Mouse (Mus musculus): ENCODE measurements around the gene Ube2f. TPM values are rescaled to one million over a fixed set of nuclear protein-coding genes. Genes with fewer than 3 reads are reported as not detected.
A peak's percentile ranks its signal among the peaks of the same experiment; 100 is the strongest.

Ube2f gene
- polyA plus RNA-seq (2015; fragmentation: Nextera tagmentation; extraction: Ambion mirVana), result 68.7 and 70.3 TPM in 2 replicates

DNA sequence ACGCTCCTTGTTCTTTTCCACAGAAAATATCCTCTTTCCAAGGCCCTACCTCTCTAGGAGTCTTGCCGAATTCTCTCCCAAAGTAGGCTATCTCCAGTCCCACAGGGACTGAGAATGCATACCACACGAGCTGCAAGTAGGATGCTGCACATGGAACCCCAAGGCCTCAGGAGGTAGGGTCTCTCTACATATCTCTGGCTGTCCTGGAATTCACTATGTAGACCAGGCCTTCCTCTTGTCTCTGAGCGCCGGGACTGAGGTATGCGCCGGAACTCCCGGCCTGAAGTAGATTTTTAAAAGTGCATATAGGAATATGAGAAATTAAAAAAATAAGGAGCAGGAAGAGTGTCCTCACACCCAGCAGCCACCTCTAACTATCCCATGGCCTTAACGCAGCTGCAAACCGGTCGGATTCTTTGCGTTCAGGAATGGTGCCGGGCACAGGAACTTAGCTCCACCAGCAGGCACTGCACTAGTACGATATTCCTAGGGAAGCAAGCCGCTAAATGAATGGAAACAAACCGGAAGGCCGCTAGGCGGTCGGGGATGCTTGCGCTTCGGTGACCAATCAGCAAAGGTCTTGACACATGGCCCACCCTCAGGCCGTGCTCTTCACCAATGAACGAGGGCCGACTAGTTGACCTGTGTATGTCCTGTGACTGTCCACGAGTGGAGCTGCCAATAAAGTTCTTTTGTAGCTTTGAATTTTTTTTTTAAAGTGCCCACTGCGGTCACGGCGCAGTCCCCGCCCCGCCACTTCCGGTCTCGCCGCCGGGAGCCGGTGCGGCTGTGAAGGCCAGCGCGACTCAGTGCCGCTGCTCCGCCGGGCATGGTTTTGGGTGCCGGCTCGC lies at the start of gene Ube2f:
Gene Ube2f (plus strand): TSS at position 741 of the 851 bp plus-strand sequence.
- peak; percentile 99 for ATAC-seq (replicated peaks)
- Histone ChIP-seq H3K27ac (replicated peaks) (peak within 1 kb of the TSS; percentile 82), H3K4me3 (peak within 1 kb of the TSS; percentile 93), H3K9me3 (no peaks in the 10 kb centered on the region), H3K9ac (replicated peaks) (peak within 1 kb of the TSS; percentile 96), H3K4me2 (replicated peaks) (peak within 1 kb of the TSS; percentile 86), H3K36me3 (0 out of 2 replicates have a peak, but pooled peaks cover 3% of the 10 kb centered on the region), H3K4me1 (peaks cover 27% of the 10 kb centered on the region), H3K27me3 (no peaks in the 10 kb centered on the region)
- under 1% methylated on average over 43 of the region's 43 CpGs for WGBS

DNA sequence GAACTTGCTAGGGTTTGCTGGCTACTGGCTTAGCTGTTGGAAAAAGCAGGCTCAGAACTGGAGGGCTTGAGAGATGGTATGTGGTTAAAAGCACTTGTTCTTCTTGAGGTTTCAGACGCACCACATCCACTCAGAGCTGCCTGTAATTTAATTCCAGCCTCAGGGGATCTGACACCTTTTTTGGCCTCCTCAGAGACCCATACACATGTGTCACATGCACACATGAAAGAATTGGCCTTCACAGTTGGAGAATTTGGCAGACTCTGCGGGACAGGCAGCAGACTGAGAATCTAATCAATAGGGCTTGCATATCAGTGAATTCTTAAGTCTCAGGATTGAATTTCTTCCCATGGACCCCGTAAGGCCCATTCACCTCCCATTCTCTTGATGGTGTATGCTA lies 49.0 kb upstream of the Ube2f start:
- Histone ChIP-seq H3K9ac (replicated peaks) (no peak overlapping the region), H3K9me3 (no peaks in the 10 kb centered on the region), H3K36me3 (no peaks in the 10 kb centered on the region), H3K27ac (replicated peaks) (no peak overlapping the region; the same call in 1 of the 2 replicates), H3K27me3 (no peaks in the 10 kb centered on the region), H3K4me3 (no peak overlapping the region), H3K4me2 (replicated peaks) (no peak overlapping the region), H3K4me1 (peaks cover 20% of the 10 kb centered on the region)
- WGBS, result 13% methylated on average over 3 of the region's 3 CpGs
- no peak for ATAC-seq (replicated peaks)

DNA sequence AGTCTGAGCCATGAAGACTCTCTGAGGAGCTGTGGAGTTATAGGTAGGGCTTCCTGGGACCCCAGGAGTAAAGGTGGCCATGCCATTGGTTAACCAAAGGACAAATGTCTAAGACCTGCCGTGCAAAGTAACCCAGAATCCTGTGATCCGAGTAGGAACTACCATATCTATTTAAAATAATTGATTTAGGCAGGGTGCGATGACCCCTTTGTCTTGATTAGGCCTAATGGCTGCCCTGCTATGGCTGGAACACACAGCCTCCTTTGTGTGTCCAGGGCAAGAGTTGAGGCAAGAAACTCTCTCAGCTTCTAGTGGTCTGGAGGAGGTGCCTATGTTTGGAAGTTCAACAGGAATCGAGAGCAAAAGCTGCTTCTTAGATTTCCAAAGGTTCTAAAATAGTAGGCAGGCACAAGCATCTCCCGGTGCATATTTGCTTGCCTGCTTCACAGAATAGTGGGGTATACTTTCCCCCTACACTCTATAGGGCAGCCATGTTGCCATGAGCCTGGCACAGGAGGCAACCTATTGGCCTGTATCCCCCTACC lies 45.8 kb upstream of the Ube2f start:
- ATAC-seq (replicated peaks), result no peak
- H3K27me3 ChIP-seq, result no peaks in the 10 kb centered on the region
- peaks cover 39% of the 10 kb centered on the region for H3K4me1 ChIP-seq
- H3K4me3 ChIP-seq, result no peak overlapping the region
- H3K36me3 ChIP-seq, result no peaks in the 10 kb centered on the region
- H3K27ac ChIP-seq (replicated peaks), result no peak overlapping the region
- no peak overlapping the region for H3K4me2 ChIP-seq (replicated peaks)
- H3K9me3 ChIP-seq, result no peaks in the 10 kb centered on the region
- H3K9ac ChIP-seq (replicated peaks), result no peak overlapping the region
- 80% methylated on average over 5 of the region's 5 CpGs for WGBS

DNA sequence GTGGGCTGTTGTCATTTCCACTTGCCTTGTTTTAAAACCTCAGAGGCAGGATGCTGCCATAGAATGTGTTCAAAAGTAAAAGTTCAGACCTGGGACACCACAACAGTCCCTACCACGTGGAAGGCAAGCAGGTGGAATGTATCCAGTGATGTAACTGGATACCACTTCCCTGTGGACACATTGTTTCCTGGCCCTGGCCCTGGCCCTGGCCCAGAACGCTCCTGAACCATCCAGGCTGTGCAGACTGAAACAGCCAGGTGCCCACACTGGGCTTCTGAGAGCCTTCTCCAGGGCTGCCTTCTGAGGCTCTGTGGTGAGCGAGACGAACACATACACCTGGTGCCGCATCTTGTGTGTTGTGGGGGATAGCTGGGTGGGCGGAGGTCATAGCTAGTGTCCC lies 44.5 kb upstream of the Ube2f start:
- 87% methylated on average over 6 of the region's 6 CpGs for WGBS

DNA sequence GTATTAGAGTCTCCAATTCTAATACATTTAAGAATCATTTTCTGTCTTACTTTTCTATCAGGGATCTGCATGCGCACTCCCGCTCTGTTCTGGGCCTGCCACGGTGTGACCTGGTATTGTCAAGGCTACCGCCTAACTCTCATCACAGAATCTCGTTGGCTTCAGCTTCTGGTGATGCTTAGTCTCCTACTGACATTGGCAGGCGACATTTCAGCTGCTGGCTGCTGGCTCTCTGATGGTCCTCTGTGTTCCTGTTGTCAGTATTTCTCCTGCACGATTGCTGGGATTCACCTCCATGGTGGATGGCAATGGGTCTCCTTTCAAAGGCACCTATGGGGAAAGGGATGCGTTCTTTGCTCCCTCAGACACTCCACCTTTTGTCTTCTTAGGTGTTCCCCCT lies 43.8 kb upstream of the Ube2f start:
- no peaks in the 10 kb centered on the region for H3K27me3 ChIP-seq
- no peak for ATAC-seq (replicated peaks)
- H3K4me2 ChIP-seq (replicated peaks), result no peak overlapping the region
- no peak overlapping the region for H3K4me3 ChIP-seq
- H3K27ac ChIP-seq (replicated peaks), result peak overlapping the region; percentile 55
- no peak overlapping the region for H3K9ac ChIP-seq (replicated peaks)
- no peaks in the 10 kb centered on the region for H3K9me3 ChIP-seq
- H3K36me3 ChIP-seq, result no peaks in the 10 kb centered on the region
- H3K4me1 ChIP-seq, result peaks cover 40% of the 10 kb centered on the region
- 74% methylated on average over 8 of the region's 8 CpGs for WGBS

More for the DNA sequence above, 44.5 kb upstream of the Ube2f start:
- Histone ChIP-seq H3K4me2 (replicated peaks) (no peak overlapping the region), H3K4me3 (no peak overlapping the region), H3K27me3 (no peaks in the 10 kb centered on the region), H3K9me3 (no peaks in the 10 kb centered on the region), H3K36me3 (no peaks in the 10 kb centered on the region), H3K4me1 (peaks cover 42% of the 10 kb centered on the region), H3K27ac (replicated peaks) (peak overlapping the region; percentile 55; the same call in 1 of the 2 replicates), H3K9ac (replicated peaks) (no peak overlapping the region)
- no peak for ATAC-seq (replicated peaks)

DNA sequence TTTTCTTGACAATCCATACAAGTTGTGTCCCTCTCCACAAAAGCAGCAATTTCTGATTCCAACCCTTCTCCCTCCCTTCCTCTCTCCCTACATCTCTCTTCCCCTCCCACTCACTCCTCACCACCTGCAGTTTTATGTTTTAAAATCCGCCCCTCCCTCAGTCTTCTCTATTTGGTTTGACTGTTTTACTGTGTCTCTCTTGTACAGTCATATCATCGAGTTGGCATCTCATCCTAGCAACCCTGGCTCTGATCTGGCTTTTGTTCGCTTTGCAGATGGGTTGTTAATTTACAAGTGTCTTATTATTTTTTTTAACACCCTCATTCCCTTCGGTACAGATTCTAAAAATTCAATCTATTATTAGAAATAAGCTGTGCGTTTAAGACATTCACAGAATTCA lies 43.2 kb upstream of the Ube2f start:
- no peak overlapping the region for H3K4me2 ChIP-seq (replicated peaks)
- H3K4me3 ChIP-seq, result no peak overlapping the region
- WGBS, result 44% methylated on average over 5 of the region's 5 CpGs
- H3K27ac ChIP-seq (replicated peaks), result peak overlapping the region; percentile 55; the same call in 1 of the 2 replicates
- H3K4me1 ChIP-seq, result peaks cover 43% of the 10 kb centered on the region
- no peaks in the 10 kb centered on the region for H3K9me3 ChIP-seq
- H3K27me3 ChIP-seq, result no peaks in the 10 kb centered on the region
- no peaks in the 10 kb centered on the region for H3K36me3 ChIP-seq
- no peak overlapping the region for H3K9ac ChIP-seq (replicated peaks)
- no peak for ATAC-seq (replicated peaks)

DNA sequence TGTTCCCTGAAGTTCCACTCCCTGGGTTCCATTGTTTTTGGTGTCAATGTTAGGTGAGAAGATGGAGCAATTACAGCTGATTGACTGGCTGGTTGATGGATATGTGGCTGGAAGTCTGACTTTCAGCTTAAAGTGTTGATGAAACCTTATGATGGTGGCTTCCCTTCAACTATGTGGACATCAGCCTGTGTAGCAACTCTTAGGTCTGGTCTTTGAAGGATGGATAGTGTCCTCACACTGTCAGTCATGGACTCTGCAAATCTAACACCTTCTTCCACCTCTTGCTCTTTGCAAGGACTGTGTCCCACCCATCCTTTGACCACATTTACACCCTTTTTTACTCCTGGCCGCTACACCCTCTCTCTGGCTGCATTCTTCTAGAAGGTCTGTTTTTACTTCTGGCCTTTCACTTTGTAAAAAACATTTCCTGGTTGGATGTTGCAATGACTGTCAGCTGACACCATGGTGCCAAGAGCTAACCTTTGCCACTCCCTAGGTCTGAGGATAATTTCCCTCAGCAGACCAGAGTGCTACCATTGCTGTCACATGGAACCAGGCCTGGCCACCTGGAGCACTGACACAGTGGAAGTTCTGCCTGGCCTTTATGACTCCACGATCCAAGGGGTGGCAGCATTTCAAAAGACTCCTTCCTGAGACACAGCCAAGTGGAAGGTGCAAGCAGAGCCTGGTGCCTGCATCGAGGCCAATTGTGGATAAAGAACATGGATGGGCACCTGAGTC lies 42.6 kb upstream of the Ube2f start:
- no peak overlapping the region for H3K9ac ChIP-seq (replicated peaks)
- no peaks in the 10 kb centered on the region for H3K9me3 ChIP-seq
- H3K4me2 ChIP-seq (replicated peaks), result no peak overlapping the region
- H3K27me3 ChIP-seq, result no peaks in the 10 kb centered on the region
- ATAC-seq (replicated peaks), result no peak
- peaks cover 44% of the 10 kb centered on the region for H3K4me1 ChIP-seq
- no peaks in the 10 kb centered on the region for H3K36me3 ChIP-seq
- 74% methylated on average over 3 of the region's 3 CpGs for WGBS
- H3K4me3 ChIP-seq, result no peak overlapping the region
- peak overlapping the region; percentile 55; the same call in 1 of the 2 replicates for H3K27ac ChIP-seq (replicated peaks)

DNA sequence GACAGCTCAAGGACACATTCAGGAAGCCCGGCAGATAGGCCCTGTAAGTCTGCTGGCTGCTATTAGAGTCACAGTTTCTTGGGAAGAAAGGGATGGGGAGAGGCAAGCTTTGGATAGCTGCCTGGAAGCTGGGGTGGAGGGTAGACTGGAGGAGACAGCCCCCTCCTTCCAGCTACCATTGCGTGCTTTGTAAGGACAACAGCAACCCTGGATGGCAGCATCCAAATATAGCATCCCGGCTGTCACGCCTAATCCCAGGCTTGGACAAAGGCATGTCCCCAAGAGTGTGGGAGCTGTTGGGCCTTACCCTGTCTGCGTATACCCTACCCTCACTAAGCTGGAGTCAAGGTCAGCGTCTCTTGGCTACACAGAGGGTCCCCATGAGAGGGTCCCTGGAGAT lies 40.8 kb upstream of the Ube2f start:
- no peak overlapping the region for H3K9ac ChIP-seq (replicated peaks)
- ATAC-seq (replicated peaks), result peak; percentile 44; the same call in 1 of the 2 replicates
- peaks cover 44% of the 10 kb centered on the region for H3K4me1 ChIP-seq
- H3K4me3 ChIP-seq, result no peak overlapping the region
- no peaks in the 10 kb centered on the region for H3K36me3 ChIP-seq
- 61% methylated on average over 6 of the region's 6 CpGs for WGBS
- no peak overlapping the region for H3K4me2 ChIP-seq (replicated peaks)
- H3K27ac ChIP-seq (replicated peaks), result peak overlapping the region; percentile 79
- H3K27me3 ChIP-seq, result no peaks in the 10 kb centered on the region
- H3K9me3 ChIP-seq, result no peaks in the 10 kb centered on the region

DNA sequence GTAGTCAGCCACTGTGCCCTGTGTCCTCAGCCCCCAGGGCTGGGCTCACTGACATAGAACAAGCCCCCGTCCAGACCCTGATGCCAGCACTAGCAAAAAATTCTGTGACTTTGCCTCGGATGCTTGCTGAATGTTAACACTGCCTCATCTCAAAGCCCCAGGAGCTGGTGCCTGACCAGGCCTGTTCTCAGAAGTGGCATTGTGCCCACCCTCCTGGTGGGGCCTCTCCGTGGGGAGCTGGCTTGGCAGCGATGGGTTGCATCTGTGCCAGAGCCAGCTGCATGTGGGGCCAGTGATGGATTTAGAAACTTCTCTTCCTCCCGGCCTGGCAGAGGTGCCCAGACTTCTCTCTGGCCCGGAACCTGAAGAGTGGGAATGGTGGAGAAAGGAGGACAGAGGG lies 40.3 kb upstream of the Ube2f start:
- no peaks in the 10 kb centered on the region for H3K36me3 ChIP-seq
- H3K27me3 ChIP-seq, result no peaks in the 10 kb centered on the region
- peaks cover 44% of the 10 kb centered on the region for H3K4me1 ChIP-seq
- H3K9ac ChIP-seq (replicated peaks), result no peak overlapping the region
- no peaks in the 10 kb centered on the region for H3K9me3 ChIP-seq
- peak; percentile 69 for ATAC-seq (replicated peaks)
- H3K4me2 ChIP-seq (replicated peaks), result no peak overlapping the region
- no peak overlapping the region for H3K4me3 ChIP-seq
- H3K27ac ChIP-seq (replicated peaks), result peak overlapping the region; percentile 79
- WGBS, result 33% methylated on average over 6 of the region's 6 CpGs

DNA sequence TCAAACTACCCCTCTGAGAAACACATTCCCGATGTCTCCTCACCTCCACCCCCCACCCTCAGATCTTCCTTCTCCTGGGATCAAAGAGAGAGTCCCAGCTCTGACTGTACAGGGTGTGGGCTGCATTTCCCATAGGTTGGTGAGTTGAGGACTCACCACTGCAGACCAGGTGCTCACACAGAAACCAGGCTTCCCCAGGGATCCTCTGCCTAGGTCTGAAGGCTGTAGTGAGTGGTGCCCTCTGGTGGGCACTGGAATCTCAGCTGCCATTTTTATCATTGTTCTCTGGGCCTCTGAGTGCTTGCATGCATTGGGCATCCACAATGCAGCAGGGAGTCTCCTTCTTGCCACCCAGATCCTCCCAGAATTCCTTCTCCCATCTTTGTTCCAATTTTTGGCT lies 39.0 kb upstream of the Ube2f start:
- peaks cover 40% of the 10 kb centered on the region for H3K4me1 ChIP-seq
- no peaks in the 10 kb centered on the region for H3K9me3 ChIP-seq
- ATAC-seq (replicated peaks), result peak; percentile 64
- H3K4me2 ChIP-seq (replicated peaks), result no peak overlapping the region
- no peak overlapping the region for H3K9ac ChIP-seq (replicated peaks)
- H3K27me3 ChIP-seq, result no peaks in the 10 kb centered on the region
- H3K4me3 ChIP-seq, result no peak overlapping the region
- no peak overlapping the region for H3K27ac ChIP-seq (replicated peaks)
- 82% methylated on average over 1 of the region's 1 CpGs for WGBS
- no peaks in the 10 kb centered on the region for H3K36me3 ChIP-seq

DNA sequence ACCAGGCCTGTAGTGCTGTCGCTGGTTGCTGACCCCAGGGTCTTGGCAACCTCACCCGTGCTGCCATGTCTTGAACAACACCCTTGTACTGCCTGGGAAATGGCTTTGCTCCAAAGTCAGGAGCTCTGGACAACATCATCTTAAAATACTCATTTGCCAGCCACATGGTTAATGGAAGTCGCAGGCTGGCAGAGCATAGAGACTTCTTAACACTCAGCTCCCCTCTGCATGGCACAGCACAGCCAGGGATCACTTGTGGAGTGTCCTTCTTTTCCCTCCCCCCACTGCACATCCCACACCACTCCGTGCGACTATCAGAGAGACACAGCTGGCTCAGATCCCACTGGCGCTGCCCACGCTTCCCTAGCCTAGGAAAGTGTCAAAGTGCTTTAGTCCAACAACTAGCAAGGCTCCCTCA lies 38.5 kb upstream of the Ube2f start:
- H3K27ac ChIP-seq (replicated peaks), result no peak overlapping the region
- ATAC-seq (replicated peaks), result no peak
- 74% methylated on average over 7 of the region's 7 CpGs for WGBS

DNA sequence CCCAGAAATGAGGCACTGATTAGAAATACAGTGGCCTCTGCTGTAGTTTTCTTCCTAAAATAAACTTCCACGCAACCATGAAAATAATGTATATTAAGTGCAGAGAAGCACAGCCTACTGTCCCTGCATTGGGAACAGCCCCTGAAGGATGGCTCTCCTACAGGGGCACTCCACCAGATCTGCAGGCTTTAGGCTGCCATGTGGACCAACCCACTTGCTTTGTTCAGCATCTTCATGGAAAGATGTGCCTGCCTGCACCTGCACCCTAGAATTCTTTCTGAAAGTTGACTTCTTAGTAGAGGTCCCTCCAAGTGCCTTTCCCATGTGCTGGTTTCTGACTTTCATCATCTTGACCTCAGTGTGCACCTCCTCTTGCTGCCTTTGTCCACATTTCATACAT lies 34.8 kb upstream of the Ube2f start:
- no peaks in the 10 kb centered on the region for H3K36me3 ChIP-seq
- no peak overlapping the region for H3K4me2 ChIP-seq (replicated peaks)
- no peak overlapping the region for H3K27ac ChIP-seq (replicated peaks)
- WGBS, result 94% methylated on average over 1 of the region's 1 CpGs
- H3K4me3 ChIP-seq, result no peak overlapping the region
- no peaks in the 10 kb centered on the region for H3K27me3 ChIP-seq
- H3K9ac ChIP-seq (replicated peaks), result no peak overlapping the region
- no peaks in the 10 kb centered on the region for H3K9me3 ChIP-seq
- ATAC-seq (replicated peaks), result no peak
- H3K4me1 ChIP-seq, result peaks cover 11% of the 10 kb centered on the region

More for the DNA sequence above, 38.5 kb upstream of the Ube2f start:
- H3K9ac ChIP-seq (replicated peaks), result no peak overlapping the region
- no peak overlapping the region for H3K4me3 ChIP-seq
- H3K9me3 ChIP-seq, result no peaks in the 10 kb centered on the region
- H3K27me3 ChIP-seq, result no peaks in the 10 kb centered on the region
- no peak overlapping the region for H3K4me2 ChIP-seq (replicated peaks)
- peaks cover 35% of the 10 kb centered on the region for H3K4me1 ChIP-seq
- H3K36me3 ChIP-seq, result no peaks in the 10 kb centered on the region
